Mouse (Mus musculus): ENCODE measurements around the gene Cacna1h. TPM values are rescaled to one million over a fixed set of nuclear protein-coding genes. Genes with fewer than 3 reads are reported as not detected.
A peak's percentile ranks its signal among the peaks of the same experiment; 100 is the strongest.

Cacna1h gene
- polyA plus RNA-seq, 1 experiment from 2014 or later, result 5.5 TPM

DNA sequence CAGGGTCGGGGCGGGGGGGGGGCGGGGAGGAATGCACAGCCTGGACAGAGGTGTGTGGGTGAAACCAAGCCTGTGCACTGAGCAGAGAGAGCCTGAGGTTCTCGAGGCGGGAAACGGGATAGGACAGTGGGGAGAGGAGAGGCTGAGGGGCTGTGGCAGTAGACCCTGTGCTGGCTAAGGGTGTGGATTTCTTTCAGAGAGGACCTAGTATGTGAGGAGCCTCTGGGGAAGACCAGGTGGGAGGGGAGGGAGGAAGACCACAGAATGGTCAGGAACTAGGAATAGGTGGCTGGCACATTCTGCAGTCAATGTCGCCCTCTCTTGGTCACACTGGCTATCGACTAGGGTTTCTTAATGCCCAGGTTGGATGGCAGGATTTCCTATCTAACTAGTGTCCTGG is 36.2 kb upstream of the Cacna1h start:
- no peak overlapping the region for H3K9ac ChIP-seq (ENCODE audit: low read length)
- H3K27me3 ChIP-seq (replicated peaks; ENCODE audit: control insufficient read depth, insufficient read depth, low read length), result peaks cover 12% of the 10 kb centered on the region; the same call in 1 of the 2 replicates
- no peaks in the 10 kb centered on the region for H3K9me3 ChIP-seq (replicated peaks; ENCODE audit: control insufficient read depth, low read length)
- no peak overlapping the region for H3K4me3 ChIP-seq (ENCODE audit: low read depth, low read length)
- H3K4me2 ChIP-seq (ENCODE audit: low read length), result no peak overlapping the region
- H3K4me1 ChIP-seq (ENCODE audit: control insufficient read depth, insufficient read depth, low read length), result peaks cover 4% of the 10 kb centered on the region; the same call in 1 of the 2 replicates
- H3K27ac ChIP-seq (ENCODE audit: low read depth, low read length), result no peak overlapping the region
- H3K36me3 ChIP-seq (ENCODE audit: control insufficient read depth, insufficient read depth, low read length), result no peaks in the 10 kb centered on the region
- 34% methylated on average over 8 of the region's 8 CpGs for WGBS
- ATAC-seq (peak; percentile 67; the same call in 1 of the 2 replicates), DNase-seq (ENCODE audit: low spot score) (peak; percentile 85)

DNA sequence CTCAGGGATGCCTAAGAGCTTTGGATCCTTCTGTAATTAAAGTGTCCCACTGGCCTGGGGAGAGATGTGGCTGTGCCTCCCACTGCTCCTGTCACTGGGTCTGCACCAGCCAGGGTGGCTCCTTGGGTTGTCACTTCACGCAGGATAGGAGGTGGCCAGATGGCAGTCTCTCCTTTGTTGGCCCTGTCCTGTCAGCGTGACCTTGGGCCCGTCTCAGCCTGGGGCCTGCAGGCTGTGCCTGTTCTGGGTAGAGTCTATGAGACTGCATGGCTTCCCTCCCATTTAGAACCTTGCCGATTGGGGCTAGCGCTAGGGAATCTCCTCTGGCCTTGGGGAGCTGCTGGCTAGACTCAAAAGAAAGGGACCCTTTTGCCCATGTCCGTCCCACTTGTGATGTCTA is 34.7 kb upstream of the Cacna1h start:
- Histone ChIP-seq H3K36me3 (ENCODE audit: control insufficient read depth, insufficient read depth, low read length) (no peaks in the 10 kb centered on the region), H3K9me3 (replicated peaks; ENCODE audit: control insufficient read depth, low read length) (no peaks in the 10 kb centered on the region), H3K27me3 (replicated peaks; ENCODE audit: control insufficient read depth, insufficient read depth, low read length) (peaks cover 9% of the 10 kb centered on the region; the same call in 1 of the 2 replicates), H3K4me1 (ENCODE audit: control insufficient read depth, insufficient read depth, low read length) (no peaks in the 10 kb centered on the region), H3K4me2 (ENCODE audit: low read length) (no peak overlapping the region), H3K27ac (ENCODE audit: low read depth, low read length) (no peak overlapping the region), H3K9ac (ENCODE audit: low read length) (no peak overlapping the region), H3K4me3 (ENCODE audit: low read depth, low read length) (no peak overlapping the region)
- ATAC-seq (no peak), DNase-seq (ENCODE audit: low spot score) (no peak)
- 72% methylated on average over 6 of the region's 6 CpGs for WGBS

DNA sequence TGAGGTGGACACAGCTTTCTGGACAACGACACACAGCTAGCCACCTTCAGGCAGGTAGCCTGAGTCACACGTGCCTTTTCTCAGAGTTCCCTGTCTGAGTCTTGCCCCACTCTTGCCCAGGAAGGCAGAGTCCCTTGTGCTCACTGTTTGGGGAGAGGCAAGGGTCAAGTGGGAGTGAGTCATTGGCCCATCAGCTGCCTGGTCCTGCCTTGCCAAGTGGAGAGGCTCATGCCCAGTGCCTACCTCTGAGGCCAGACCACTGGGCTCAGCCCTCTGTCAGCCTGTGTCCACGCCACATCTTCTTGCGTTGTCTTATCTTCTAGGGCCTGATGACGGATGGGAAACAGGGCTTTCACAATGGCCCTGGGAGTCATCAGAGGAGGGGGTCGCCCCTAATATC is 34.2 kb upstream of the Cacna1h start:
- H3K9me3 ChIP-seq (replicated peaks; ENCODE audit: control insufficient read depth, low read length), result no peaks in the 10 kb centered on the region
- 0 out of 2 replicates have a peak, but pooled peaks cover 6% of the 10 kb centered on the region for H3K27me3 ChIP-seq (replicated peaks; ENCODE audit: control insufficient read depth, insufficient read depth, low read length)

DNA sequence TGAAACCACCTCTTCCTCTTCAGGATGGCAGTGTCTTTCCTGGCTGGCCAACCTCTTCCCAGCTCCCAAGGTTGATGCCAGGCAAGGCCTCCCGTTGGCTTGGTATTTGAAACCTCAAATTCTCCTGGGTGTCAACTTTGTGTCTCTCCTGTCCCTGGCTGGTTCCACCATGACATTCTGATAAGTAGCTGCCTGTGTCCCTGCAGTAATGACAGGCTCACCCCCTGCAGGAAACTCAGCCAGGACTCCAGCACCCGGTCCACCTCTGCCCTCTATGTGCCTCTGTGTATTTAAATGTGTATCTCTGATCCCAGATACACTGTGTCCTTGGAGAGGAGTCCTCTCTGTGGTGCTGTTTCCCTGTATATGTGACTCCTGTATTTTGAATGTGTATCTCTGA is 32.7 kb upstream of the Cacna1h start:
- Histone ChIP-seq H3K9ac (ENCODE audit: low read length) (no peak overlapping the region), H3K27ac (ENCODE audit: low read depth, low read length) (no peak overlapping the region)
- ATAC-seq, result no peak

More for the DNA sequence above, 34.2 kb upstream of the Cacna1h start:
- H3K4me1 ChIP-seq (ENCODE audit: control insufficient read depth, insufficient read depth, low read length), result peaks cover 2% of the 10 kb centered on the region; the same call in 1 of the 2 replicates
- DNase-seq (ENCODE audit: low spot score) (no peak), ATAC-seq (no peak)
- H3K36me3 ChIP-seq (ENCODE audit: control insufficient read depth, insufficient read depth, low read length), result no peaks in the 10 kb centered on the region
- H3K27ac ChIP-seq (ENCODE audit: low read depth, low read length), result no peak overlapping the region
- H3K4me3 ChIP-seq (ENCODE audit: low read depth, low read length), result no peak overlapping the region
- no peak overlapping the region for H3K9ac ChIP-seq (ENCODE audit: low read length)
- 69% methylated on average over 6 of the region's 6 CpGs for WGBS
- no peak overlapping the region for H3K4me2 ChIP-seq (ENCODE audit: low read length)

DNA sequence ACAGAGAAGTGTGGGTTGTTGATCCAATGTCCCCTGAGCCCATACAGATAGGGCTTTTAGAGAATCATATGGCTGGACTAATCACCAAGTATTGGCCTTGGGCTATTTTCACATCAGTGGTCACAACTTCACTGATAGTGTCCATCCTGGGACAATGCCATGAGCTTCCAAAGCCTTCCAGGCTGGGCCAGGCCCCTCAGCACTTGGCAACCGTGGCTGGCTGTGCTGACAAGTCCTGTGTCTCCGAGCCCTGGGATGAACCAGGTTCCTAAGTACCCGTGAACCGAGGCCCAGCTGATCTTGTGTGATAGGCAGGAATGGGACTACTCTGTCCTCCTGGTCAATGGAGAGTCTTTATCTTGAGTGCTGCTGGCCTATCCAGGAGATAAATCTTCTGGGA is 30.5 kb upstream of the Cacna1h start:
- Histone ChIP-seq H3K4me1 (ENCODE audit: control insufficient read depth, insufficient read depth, low read length) (peaks cover 9% of the 10 kb centered on the region), H3K4me3 (ENCODE audit: low read depth, low read length) (no peak overlapping the region), H3K9me3 (replicated peaks; ENCODE audit: control insufficient read depth, low read length) (no peaks in the 10 kb centered on the region), H3K9ac (ENCODE audit: low read length) (no peak overlapping the region), H3K4me2 (ENCODE audit: low read length) (no peak overlapping the region), H3K27ac (ENCODE audit: low read depth, low read length) (no peak overlapping the region), H3K27me3 (replicated peaks; ENCODE audit: control insufficient read depth, insufficient read depth, low read length) (no peaks in the 10 kb centered on the region), H3K36me3 (ENCODE audit: control insufficient read depth, insufficient read depth, low read length) (no peaks in the 10 kb centered on the region)
- ATAC-seq, result no peak
- no peak for DNase-seq (ENCODE audit: low spot score)
- 85% methylated on average over 4 of the region's 4 CpGs for WGBS

More for the DNA sequence above, 32.7 kb upstream of the Cacna1h start:
- no peak for DNase-seq (ENCODE audit: low spot score)
- H3K4me1 ChIP-seq (ENCODE audit: control insufficient read depth, insufficient read depth, low read length), result peaks cover 9% of the 10 kb centered on the region
- no peak overlapping the region for H3K4me2 ChIP-seq (ENCODE audit: low read length)
- H3K4me3 ChIP-seq (ENCODE audit: low read depth, low read length), result no peak overlapping the region
- H3K9me3 ChIP-seq (replicated peaks; ENCODE audit: control insufficient read depth, low read length), result no peaks in the 10 kb centered on the region
- H3K27me3 ChIP-seq (replicated peaks; ENCODE audit: control insufficient read depth, insufficient read depth, low read length), result 0 out of 2 replicates have a peak, but pooled peaks cover 5% of the 10 kb centered on the region
- H3K36me3 ChIP-seq (ENCODE audit: control insufficient read depth, insufficient read depth, low read length), result no peaks in the 10 kb centered on the region
- WGBS, result 81% methylated on average over 2 of the region's 2 CpGs

- WGBS, result 73% methylated on average over 4 of the region's 4 CpGs
- Histone ChIP-seq H3K36me3 (ENCODE audit: control insufficient read depth, insufficient read depth, low read length) (no peaks in the 10 kb centered on the region), H3K27ac (ENCODE audit: low read depth, low read length) (no peak overlapping the region), H3K4me2 (ENCODE audit: low read length) (no peak overlapping the region), H3K4me1 (ENCODE audit: control insufficient read depth, insufficient read depth, low read length) (peaks cover 9% of the 10 kb centered on the region), H3K9ac (ENCODE audit: low read length) (no peak overlapping the region), H3K27me3 (replicated peaks; ENCODE audit: control insufficient read depth, insufficient read depth, low read length) (no peaks in the 10 kb centered on the region), H3K4me3 (ENCODE audit: low read depth, low read length) (no peak overlapping the region), H3K9me3 (replicated peaks; ENCODE audit: control insufficient read depth, low read length) (no peaks in the 10 kb centered on the region)
- ATAC-seq (no peak), DNase-seq (ENCODE audit: low spot score) (no peak)
These were observed 29.9 kb upstream of the Cacna1h start for GRCm38 (mm10) chr17:25463326-25463945.

- DNase-seq (ENCODE audit: low spot score), result peak; percentile 83
- peak; percentile 83 for ATAC-seq
- Histone ChIP-seq H3K4me3 (ENCODE audit: low read depth, low read length) (no peak overlapping the region), H3K27ac (ENCODE audit: low read depth, low read length) (no peak overlapping the region; the same call in 1 of the 2 replicates), H3K9me3 (replicated peaks; ENCODE audit: control insufficient read depth, low read length) (no peaks in the 10 kb centered on the region), H3K36me3 (ENCODE audit: control insufficient read depth, insufficient read depth, low read length) (no peaks in the 10 kb centered on the region), H3K9ac (ENCODE audit: low read length) (peak overlapping the region; percentile 29), H3K27me3 (replicated peaks; ENCODE audit: control insufficient read depth, insufficient read depth, low read length) (no peaks in the 10 kb centered on the region), H3K4me1 (ENCODE audit: control insufficient read depth, insufficient read depth, low read length) (peaks cover 9% of the 10 kb centered on the region), H3K4me2 (ENCODE audit: low read length) (no peak overlapping the region)
- WGBS, result 8% methylated on average over 9 of the region's 9 CpGs
These were observed 28.8 kb upstream of the Cacna1h start for GRCm38 (mm10) chr17:25462236-25462875.

DNA sequence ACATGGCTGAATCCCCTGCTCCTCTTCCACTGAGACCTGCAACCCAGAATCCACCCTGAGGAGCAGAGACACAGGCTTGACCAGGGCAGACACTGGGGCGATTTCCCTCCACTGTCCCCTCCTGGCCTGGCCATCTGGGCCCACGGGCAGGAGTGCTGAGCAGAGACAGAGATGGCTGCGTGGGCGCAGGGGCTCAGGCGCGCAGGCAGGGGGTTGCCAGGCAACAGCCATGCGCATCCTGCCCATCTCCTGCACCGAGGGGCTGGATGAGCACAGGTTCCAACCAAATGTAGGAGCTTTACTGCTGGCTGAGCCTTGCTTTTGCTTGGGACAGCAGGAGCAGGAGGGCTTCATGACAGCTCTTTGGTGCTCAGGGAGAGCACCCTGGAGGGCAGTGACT is 23.0 kb upstream of the Cacna1h start:
- Histone ChIP-seq H3K27ac (ENCODE audit: low read depth, low read length) (no peak overlapping the region), H3K9ac (ENCODE audit: low read length) (no peak overlapping the region), H3K4me2 (ENCODE audit: low read length) (no peak overlapping the region), H3K9me3 (replicated peaks; ENCODE audit: control insufficient read depth, low read length) (no peaks in the 10 kb centered on the region), H3K27me3 (replicated peaks; ENCODE audit: control insufficient read depth, insufficient read depth, low read length) (no peaks in the 10 kb centered on the region), H3K4me3 (ENCODE audit: low read depth, low read length) (no peak overlapping the region), H3K4me1 (ENCODE audit: control insufficient read depth, insufficient read depth, low read length) (no peaks in the 10 kb centered on the region), H3K36me3 (ENCODE audit: control insufficient read depth, insufficient read depth, low read length) (no peaks in the 10 kb centered on the region)
- 50% methylated on average over 8 of the region's 8 CpGs for WGBS
- no peak for DNase-seq (ENCODE audit: low spot score)
- ATAC-seq, result no peak

DNA sequence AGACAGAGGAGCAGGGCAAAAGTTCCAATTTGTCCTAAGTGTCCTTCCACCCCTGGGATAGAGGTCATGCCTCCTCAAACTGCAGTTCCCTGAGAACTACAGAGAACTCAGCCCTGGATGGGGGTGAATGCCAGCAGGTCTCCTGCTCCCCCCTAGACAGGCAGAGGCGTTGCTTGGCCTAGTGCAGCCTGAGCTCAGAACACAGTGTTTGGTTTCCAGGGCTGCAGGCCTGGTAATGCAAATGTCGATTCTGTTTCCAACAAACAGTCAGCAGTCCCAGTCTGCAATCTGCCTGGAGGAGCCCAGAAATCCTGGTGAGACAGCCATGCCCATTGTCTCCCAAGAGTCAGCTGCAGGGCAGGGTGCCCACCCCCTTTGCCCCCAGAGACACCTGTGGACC is 20.7 kb upstream of the Cacna1h start, which contains the start of gene Tekt4:
Tekt4 (plus strand) TSS at position 344 of the 400 bp plus-strand sequence.
- no peak within 1 kb of the TSS for H3K4me3 ChIP-seq (ENCODE audit: low read depth, low read length)
- no peak within 1 kb of the TSS for H3K27ac ChIP-seq (ENCODE audit: low read depth, low read length)
- WGBS, result 41% methylated on average over 2 of the region's 2 CpGs
- no peaks in the 10 kb centered on the region for H3K9me3 ChIP-seq (replicated peaks; ENCODE audit: control insufficient read depth, low read length)
- ATAC-seq (no peak), DNase-seq (ENCODE audit: low spot score) (no peak)
- no peak within 1 kb of the TSS for H3K9ac ChIP-seq (ENCODE audit: low read length)
- no peaks in the 10 kb centered on the region for H3K4me1 ChIP-seq (ENCODE audit: control insufficient read depth, insufficient read depth, low read length)
- H3K36me3 ChIP-seq (ENCODE audit: control insufficient read depth, insufficient read depth, low read length), result no peaks in the 10 kb centered on the region
- no peaks in the 10 kb centered on the region for H3K27me3 ChIP-seq (replicated peaks; ENCODE audit: control insufficient read depth, insufficient read depth, low read length)
- H3K4me2 ChIP-seq (ENCODE audit: low read length), result no peak within 1 kb of the TSS

Data from forebrain, embryonic 14.5 days (tissue).